Mouse (Mus musculus) frontal cortex, postnatal 10 days (tissue): ENCODE results near the gene Ppat.

ENCODE experiments used
- DNase-seq, 2 experiments: peaks; one replicate each; pipeline ENCODE4 v3.0.0; 2022; ENCODE audit warnings: low spot score in 2 of 2, mixed read lengths in 1 of 2

Ppat gene

DNA sequence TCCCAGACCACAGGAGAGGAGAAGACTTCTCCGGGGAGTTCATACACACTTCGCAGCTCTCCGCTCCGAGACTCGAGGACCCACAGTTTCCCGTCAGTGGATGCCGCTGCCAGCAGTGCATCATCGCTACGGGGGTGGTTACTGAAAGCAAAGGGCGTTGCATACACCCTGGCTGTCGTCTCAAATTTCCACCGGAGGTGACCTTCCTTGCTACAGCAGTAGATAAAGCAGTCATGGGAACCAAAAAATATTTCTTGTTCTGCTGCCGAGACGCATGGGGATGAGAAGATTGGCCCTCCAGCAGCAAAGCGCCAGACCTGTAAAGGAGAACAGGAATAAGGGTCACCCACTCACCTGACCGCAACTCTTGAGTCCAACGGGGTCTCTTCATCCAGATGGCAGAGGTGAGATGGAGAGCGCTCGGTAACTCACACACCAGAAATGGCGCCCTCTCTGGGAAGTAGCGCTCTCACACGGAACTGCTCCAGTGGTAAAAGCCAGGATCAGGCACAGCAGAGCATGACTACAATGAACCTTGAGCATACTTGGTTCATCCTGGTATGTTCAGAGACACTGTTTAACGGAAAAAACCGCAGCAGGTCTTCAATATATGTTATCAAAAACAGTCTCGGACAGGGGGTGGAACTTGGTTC, 75.1 kb downstream of the Ppat start:
- DNase-seq = no peak

- DNase-seq = no peak
Observed at GRCm38 (mm10) chr5:76869553-76869952, 81.8 kb downstream of the Ppat start.

GRCm38 (mm10) chr5:76868693-76869286, 82.6 kb downstream of the Ppat start:
- DNase-seq = no peak

GRCm38 (mm10) chr5:76866819-76867218, 84.6 kb downstream of the Ppat start:
- DNase-seq = no peak
